Mouse (Mus musculus) embryo, embryonic 9.5 days (tissue): ENCODE data around the gene Cmtm4.

Experiments
- DNase-seq: peaks from one replicate; pipeline ENCODE4 v3.0.0-alpha.2; 2017; ENCODE audit errors: extremely low spot score

Gene Cmtm4

DNA sequence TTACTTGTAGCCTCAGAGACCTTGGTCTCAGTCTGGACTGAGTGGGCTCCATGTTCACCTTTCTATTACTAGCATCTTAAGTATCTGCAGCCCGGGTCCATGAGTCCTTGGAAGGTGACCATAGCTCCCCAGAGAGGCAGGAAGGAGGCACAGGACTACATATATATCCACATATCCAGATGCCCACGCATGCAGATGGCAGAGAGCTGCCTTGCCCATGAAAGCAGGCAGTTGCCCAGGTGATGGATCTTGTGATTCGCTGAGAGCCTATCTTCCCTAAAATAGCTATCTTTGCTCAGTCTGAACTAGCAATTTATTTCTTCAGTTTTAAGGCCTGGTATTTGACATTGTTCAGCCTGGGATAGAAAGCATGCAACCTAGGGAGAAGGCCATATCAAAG is 15.9 kb upstream of the Cmtm4 start:
- DNase-seq: no peak

DNA sequence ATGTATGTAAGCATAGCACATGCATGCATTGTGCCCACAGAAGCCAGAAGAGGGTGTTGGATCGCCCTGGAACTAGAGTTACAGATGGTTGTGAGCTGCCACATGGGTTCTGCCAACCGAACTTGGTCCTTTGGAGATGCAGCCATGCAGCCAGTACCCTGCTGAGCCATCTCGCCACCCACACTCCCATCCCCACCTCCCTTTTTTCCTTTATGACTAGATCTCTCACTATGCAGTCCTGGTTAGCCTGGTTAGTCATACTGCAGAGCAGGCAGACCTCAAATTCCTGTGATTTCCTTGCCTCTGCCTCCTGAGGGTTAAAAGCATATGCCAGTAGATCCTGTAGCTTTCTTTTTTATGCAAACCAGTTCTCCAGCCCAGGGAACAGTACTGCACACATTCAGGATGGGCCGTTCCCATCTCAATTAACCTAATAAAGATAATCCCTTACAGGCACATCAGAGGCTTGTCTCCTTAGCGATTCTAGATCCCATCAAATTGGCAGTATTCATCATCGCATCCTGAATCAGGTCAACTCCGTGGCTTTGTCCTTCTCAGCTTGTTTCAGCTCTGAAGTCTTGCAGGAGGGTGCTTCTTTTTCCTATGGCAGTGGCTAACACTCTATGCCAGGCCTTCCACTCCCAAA is 15.1 kb upstream of the Cmtm4 start:
- DNase-seq: no peak

DNA sequence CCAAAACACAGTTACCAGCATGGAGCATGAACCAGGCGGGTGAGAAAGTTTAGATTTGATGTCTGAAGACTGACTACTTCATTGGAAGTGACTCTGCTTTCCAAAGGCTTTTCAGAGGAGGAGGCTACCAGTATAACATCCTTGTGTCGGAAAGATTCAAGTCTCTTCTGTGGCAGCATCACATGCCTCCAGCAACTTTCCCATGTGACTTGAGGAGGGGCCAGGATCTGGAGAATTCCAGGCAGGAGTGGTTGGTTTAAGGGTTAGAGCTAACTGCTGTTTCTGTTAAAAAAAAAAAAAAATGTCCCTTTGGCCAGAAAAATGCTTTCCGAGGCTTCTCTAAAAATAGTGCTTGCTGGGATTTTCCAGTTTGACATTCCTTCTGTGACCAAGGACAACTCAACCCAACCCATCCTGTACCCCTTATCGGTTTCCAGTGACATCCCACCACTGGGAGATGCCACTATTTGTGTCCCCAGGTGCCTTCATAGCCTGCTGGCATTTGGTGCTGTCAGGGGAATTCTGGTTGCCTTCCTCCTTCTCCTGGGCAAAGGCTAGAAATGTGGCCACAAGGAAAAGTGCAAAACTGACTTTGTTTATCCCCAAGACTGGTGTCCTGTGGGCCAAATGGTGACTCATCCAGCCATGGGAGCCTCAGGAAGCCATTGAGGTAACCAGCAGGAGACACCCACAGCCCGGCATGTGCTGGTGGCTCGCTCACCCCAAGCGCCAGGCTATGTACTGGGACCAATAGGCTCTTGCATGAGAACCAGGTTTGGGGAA is 12.9 kb upstream of the Cmtm4 start:
- DNase-seq: no peak

DNA sequence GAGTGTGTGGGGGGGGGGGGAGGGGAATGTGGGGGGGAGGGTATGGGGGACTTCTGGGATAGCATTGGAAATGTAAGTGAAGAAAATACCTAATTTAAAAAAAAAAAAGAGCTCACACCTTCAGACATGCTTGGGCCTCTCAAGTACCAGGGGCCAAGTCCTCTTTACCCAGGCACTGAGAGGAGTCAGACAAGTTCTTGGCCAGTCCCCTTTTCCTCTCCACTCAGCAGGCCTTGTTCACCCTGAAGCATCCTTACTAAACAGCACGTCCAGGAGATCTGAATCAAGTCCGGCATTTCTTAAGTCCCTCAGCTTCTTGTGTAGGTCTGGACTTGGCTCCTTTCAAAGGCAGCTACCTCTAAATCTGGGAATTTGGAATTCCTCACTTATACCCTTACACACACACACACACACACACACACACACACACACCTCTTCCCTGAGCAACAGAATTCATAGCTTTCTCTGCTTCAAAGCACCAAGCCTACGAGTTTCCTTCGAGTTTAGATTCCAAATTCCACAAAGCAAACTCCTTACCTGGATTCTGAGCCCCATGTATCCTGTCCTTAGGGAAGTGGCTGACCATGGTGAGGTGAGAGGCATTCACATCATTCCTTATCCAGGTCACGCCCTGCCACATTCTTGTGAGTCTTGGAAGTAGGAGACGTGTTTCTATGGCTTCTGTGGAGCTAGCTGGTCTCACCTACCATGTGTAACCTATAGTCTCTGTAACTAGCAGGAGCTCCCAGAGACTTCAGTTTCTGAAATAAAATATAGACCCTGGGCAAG is 10.9 kb upstream of the Cmtm4 start:
- no peak for DNase-seq

DNA sequence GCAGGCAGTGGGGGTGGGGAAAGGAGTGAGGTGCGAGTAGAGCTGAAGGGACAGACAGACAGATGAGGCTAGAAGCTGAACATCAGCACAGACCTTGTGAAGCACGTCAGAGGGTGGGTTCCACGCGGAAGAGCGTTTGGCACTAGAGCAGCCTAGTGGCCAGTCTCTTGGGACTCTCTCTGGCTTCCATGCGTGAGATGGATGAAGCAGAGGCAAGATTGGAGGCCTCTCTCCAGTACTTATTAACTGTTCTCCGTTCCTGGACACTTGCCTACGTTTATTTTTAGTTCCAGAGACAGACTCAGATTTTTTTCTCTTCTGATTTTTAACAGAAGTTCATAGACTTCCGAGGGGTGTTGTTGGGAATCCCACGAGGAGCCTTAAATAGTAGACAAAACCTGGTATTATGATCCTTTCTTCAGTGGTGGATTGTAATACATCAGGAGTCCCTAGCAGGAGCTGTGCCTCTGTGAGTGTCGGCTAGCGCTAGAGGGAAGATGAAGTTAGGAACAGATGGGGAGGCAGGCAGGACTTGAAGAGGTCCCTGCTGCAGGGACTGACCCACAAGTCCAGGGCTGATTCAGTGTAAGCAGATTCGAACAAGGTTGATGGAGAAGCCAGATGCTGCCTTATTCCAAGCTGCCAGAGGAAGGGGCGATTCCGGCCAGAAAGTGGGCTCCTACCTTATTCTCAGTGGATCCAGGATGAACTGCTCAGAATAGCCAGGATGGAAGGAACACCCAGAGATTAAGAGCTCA is 10.0 kb upstream of the Cmtm4 start:
- DNase-seq: no peak

DNA sequence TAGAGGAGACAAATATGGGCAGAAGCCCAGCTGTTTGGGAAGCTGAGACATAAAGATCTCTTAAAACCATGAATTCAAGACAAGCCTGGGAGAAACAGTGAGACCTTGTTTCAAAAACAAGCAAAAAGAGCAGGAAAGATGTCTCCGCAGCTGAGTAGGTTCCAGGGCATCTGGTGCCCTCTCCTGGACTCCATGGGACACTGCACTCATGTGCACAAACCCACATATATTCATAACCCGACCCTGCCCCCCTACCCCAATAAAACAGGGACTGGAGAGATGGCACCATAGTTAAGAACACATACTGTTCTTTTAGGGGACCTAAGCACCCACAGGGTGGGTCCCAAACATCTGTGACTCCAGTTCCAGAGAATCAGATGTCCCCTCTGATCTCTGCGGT is 8.0 kb upstream of the Cmtm4 start:
- DNase-seq: no peak

DNA sequence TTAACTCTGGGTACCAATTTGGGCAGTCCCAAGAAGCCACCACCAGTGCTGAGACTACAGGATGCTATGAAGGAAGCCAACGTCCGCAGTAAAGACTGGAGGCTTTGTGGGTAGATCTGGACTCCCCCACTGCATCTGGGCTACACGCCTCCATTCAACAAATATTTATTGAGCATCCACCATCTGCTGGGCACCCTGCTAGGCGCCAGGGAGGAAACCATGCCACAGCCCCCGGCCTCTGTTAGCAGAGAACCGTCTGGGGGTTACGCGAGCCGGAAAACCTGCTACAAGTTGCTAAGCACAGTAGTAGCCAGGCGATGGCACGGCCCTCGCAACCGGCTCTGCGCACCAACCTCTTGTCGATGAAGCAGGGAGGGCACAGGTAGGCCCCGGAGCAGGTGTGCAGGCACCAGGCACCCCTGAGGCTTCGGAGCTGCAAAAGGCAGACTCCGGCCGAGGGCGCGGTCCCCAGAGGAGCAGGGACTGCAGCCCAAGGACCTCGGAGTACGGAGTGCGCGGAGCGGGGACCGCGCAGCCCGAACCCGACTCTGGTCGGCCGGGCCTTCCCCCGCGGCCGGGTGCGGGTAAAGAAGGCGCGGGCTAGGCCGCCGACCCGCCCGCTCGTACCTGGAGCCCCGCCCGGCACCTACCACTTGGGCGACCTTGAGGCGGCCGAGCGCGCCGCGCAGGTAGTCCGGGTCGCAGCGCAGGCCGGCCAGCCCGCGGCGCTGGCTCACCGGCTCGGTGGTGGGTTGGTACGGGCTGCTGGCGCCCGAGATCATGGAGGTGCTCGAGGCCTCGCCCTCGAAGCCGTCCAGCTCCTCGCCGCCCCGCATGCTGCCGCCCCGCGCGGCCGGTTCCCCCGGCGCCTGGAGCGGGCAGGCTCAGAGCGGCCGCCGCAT is 555 bp downstream of the Cmtm4 start:
- DNase-seq: peak; percentile 52

DNA sequence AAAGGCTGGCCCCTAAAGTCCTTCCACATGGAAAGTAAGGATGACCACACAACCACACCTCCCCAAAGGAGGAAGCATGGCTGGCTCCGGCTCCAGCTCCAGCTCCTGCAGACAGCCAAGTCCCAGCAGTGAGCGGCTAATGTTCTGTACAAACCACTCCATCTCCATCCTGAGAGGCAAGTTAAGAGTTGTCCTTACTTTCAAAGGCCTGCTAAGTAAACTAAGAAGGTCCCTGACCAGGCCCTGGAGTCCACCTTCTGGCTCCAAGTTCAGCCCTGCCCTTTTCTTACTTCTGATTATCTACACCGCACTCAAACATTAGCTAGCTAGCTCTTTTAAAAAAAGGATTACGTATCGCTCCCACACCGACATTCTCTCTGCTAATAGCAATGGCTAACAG is 1.8 kb downstream of the Cmtm4 start:
- DNase-seq: no peak

DNA sequence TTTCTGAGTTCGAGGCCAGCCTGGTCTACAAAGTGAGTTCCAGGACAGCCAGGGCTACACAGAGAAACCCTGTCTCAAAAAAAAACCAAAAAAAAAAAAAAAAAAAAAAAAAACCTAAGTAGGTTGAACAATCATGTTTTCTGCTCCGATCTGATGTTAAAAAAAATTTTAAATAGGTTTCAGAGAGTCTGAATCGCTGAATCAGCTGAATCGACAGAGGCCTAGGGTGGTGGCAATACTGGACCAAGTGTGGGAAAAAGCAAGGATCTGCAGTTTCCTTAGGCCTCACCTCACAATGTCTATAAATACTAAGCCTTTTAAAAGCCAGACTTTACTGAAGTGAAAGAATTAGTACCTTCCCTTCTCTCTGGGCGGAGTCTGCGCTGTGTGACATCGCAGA is 2.5 kb downstream of the Cmtm4 start:
- no peak for DNase-seq

DNA sequence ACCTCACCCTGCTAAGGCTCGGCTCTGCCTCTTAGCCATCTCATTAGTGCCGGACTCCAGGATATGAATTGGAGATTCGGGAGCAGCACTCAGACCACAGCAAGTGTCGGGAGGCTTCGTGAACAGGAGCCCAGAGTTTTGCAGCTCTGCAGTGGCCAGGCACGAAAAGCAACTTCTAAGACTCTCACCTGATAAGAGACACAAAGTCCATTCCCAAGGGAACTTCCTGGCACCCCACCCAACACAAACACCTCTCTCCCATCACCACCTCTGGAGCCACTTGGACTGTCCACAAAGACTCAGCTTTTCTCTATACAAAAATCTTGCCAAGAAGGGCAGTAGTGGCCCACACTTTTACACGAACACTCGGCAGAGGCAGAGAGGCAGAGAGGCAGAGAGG is 5.4 kb downstream of the Cmtm4 start:
- DNase-seq: no peak

DNA sequence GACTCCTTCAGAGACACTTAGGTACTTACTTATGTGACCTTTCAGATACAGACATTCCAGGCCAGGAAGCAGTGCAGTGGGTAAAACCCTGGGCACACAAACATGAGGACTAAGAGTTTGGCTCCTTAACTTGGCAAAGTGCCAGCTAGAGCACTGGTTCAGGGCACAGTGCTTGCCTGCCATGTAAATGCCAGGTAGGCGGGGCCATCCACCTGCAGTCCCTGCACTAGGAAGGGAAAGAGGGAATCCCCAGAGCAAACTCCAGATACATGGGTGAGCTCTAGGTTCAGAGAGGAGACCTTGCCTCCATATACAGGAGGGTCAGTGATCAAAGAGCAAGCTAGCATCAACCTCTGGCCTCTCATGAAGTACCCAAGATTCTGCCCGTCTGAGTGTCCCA is 7.6 kb downstream of the Cmtm4 start:
- no peak for DNase-seq

DNA sequence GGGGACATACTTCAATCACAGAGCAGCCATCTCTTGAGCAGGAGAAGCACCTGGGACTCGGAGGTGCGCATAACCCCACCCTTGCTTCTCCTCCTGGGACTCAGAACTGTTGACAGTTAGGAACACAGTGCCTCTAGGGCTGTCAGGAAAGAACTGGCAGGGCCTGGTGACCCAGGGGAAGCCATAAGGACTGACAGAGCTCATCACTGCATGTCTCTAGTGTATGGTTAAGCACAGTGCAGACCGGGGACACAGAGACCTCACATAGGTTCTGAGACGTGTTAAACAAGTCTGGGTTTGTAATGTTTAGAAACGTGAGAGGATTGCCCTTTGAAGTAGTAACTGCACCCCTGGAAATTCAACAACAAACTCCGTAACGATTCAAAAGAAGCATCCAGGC is 8.1 kb downstream of the Cmtm4 start:
- DNase-seq: no peak

DNA sequence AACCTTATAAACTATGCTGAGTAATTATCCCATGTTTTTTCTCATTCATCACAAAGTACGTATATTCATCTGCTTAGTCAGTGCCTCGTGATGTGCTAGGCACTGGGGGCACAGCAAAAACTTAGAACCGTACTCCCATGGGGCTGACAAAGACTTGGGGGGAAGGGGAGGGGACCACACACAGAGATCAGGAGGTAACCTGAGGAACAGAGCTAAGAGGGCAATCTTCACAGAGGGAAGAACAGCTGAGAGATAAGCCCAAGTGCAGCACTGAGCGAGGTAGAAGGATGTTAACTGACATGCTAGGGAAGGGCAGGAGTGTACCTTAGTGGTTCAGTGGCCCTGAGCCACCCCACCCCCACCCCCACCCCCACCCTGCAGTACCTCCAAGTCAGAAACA is 8.9 kb downstream of the Cmtm4 start:
- no peak for DNase-seq

DNA sequence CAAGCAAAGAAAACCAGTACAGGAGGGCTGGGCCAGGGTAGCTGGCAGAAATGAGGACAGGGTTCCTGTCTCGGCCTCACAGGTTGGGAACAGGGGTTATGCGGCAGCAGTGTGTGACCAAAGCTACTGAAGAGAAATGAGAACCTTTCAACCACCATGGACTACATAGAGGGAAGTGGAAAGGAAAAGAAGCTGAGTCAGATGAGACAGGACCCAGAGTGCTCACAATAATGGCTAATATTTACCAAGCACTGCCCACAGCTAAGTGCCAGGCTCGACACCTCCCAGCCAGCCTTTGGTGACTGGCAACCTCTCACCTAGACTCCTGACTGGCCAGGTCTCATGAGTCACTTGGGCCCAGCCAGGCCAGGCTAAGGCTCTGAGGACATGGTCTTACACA is 11.6 kb downstream of the Cmtm4 start:
- DNase-seq: no peak

DNA sequence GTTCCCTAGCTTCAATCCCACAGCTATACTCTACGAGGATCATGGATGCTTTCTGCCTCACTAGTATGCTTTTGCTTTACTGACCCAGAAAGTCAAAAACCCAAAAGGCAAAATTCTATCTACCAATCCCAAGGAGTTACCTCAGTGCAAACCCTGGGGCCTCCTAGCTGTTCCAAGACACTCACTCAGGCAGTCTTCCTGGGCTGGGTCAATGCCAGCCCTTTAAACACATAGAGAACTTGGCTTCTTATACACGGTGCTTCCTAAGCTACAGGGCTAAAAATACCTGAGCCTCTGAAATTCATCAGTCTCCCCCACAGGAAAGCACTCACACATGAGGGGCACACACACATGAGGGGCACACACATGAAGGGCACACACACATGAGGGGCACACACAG is 12.3 kb downstream of the Cmtm4 start:
- DNase-seq: no peak

DNA sequence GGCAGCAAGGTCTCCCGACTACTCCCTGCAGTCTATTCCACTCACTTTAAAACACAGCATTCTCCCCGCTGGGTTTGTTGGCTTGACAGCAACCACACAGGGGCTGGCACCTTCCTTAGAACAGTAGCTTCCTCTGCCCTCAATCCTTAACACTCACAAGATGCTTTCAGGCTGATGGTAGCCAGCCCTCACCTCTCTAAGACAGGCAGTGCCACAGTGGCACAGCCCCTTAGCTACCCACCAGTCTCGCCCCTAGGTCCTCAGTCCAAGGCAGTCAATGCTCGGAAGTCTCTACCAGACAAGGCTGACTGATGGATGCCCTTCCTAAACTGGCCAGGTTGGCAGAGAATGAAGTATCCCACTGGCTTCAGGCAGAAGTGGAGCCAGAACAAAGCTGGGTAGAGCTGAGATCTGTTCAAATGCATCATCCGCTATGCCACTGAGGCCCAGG is 14.6 kb downstream of the Cmtm4 start:
- DNase-seq: no peak

DNA sequence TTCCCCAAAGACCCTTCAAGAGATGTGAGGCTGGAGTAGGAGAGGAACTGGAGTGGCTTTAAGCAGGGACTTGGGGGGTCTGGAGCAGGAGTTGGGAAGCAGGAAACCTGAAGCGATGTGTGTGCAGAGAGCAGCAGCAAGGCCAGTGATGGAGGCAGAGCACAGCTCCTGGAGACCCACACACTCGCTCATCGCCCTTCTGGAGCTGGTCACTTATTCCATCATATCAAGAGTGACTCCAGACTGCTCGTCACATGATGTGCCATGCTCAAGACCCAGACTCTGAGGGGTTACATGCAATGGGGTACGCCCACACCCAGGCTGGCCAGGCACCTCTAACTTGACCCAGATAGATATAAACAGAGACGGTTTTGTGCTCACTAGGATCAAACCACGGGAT is 15.3 kb downstream of the Cmtm4 start:
- DNase-seq: no peak

DNA sequence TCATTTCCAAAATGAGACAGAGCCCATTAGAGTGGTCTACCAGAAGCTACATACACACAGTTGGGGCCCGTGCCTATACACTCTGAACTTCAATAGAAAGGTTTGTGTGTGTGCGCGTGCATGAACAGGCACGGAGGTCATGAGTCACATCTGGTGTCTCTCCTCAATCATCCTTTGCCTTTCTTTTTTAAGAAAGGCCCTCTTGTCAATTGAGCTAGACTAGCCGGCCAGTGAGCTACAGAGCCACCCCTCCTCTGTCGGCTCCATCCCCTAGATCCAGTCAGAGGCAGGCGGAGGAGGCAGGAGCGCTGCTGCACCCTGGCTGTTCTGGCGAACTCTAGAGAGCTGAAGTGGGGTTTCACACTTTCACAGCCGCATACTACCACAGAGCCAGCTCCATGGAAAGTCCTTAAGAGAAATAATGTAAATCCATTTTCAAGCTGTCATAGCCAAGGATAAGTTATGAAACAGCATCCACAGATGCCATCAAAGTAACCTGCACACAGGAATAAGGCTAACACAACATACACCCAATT is 16.2 kb downstream of the Cmtm4 start:
- DNase-seq: peak; percentile 40

DNA sequence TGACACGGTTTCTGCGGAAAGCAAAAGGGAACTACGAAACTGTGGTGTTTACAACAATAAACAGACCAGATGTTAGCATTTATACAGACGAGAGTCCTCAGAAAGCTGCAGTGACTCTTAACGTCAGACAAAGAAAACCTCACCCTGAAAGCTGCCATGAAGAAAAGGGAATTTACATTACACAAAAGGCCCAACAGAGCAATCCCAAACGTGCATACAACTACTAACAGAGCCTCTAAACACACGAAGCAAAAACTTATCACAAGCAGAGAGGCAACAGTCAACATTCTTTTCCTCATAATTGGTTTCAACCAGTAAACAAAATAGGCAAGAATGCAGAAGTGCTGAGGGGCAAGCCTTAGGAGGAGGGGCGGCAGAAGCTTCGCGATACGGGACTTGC is 18.9 kb downstream of the Cmtm4 start:
- DNase-seq: no peak

DNA sequence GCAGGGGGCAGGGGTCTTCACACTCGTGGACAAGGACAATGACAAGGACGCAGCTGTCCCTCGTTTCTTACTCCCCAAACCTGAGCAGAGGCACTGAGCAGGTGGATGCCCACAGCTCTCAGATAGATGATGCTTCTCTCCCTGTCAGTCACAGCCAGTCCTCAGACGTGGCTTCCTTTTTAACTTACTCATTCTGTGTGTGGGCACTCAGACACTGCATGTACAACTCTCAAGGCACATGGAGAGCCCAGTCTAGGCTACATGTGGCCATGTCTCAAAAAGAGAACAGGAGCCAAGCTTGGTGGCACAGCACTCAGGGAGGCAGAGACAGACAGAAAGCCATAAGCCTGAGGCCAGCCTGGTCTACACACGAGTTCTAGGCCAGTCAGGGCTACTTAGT is 19.6 kb downstream of the Cmtm4 start:
- no peak for DNase-seq
